Mouse (Mus musculus) spleen, postnatal 0 days (tissue): ENCODE results near the gene Ykt6. TPM values are rescaled to one million over a fixed set of nuclear protein-coding genes. Genes with fewer than 3 reads are reported as not detected.

Source experiments
- polyA plus RNA-seq: library from polyadenylated mRNA; unstranded; fragments of >200 nt; fragmentation: Nextera tagmentation; extraction: Ambion mirVana; gene quantifications from 2 replicates; pipeline ENCODE4 v1.2.1, GENCODE M21; 2015

The Ykt6 gene
- polyA plus RNA-seq, result 22.9 and 24.9 TPM in 2 replicates

DNA sequence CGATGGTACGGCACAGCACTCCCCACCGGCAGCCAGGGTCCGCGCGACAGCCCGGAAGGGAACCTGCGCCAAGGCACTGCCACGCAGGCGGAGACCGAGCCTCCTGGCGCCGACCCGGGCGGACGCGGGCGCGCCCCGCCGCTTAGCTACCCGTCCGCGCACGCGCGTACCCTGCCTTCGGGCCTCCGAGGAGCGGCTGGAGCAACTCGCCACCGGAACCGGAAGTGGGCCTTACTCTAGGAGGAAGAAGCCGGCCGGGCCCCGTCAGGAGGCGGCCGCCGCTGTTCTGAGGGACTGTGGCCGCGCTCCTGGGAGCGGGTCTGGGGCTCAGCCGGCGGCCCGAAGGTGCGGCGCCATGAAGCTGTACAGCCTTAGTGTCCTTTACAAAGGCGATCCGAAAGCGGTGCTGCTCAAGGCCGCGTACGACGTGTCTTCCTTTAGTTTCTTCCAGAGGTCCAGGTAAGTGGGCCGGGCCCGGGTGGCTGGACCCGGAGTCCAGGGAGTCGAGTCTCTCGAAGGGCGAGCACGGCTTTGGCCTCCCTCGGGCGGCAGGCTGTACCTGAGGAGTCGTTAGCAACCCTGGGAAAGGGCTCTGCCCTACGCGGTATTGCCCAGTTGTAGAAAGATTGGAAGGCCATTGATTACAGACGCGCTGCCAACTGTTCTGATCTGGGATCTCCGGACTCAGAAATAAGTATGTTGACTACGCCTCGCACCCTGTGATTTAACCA lies at the start of gene Ykt6:
Ykt6 (plus strand) TSS at position 148 of the 731 bp plus-strand sequence.

GRCm38 (mm10) chr11:5949586-5950352 lies 5.7 kb upstream of the Ykt6 start, which contains the start of gene Gck:
TSS of gene Gck (minus strand) at chr11:5950081.

Other genes starting within 250 kb of the Ykt6 start
- gene Mrps24, start 240.0 kb upstream of the Ykt6 start, polyA plus RNA-seq, result 184 and 187 TPM in 2 replicates
- 10.3 and 13.3 TPM in 2 replicates for gene Urgcp, start 193.3 kb upstream of the Ykt6 start, polyA plus RNA-seq
- gene Dbnl, start 167.2 kb upstream of the Ykt6 start, polyA plus RNA-seq, result 58.9 and 61.8 TPM in 2 replicates
- 0.89 and 1.2 TPM in 2 replicates for gene Pgam2, start 152.0 kb upstream of the Ykt6 start, polyA plus RNA-seq
- gene Polm, start 117.7 kb upstream of the Ykt6 start, polyA plus RNA-seq, result 3.9 and 5.0 TPM in 2 replicates
- 18.8 and 26.0 TPM in 2 replicates for gene Aebp1, start 93.7 kb upstream of the Ykt6 start, polyA plus RNA-seq
- 72.8 and 83.6 TPM in 2 replicates for gene Pold2, start 77.4 kb upstream of the Ykt6 start, polyA plus RNA-seq
- 0.70 and 1.4 TPM in 2 replicates for gene Myl7, start 56.9 kb upstream of the Ykt6 start, polyA plus RNA-seq
- gene Gck, start 5.6 kb upstream of the Ykt6 start, polyA plus RNA-seq, result 0.10 and 0.34 TPM in 2 replicates
- gene Camk2b, start 110.7 kb downstream of the Ykt6 start, polyA plus RNA-seq, result 0.46 and 0.62 TPM in 2 replicates
- 0.24 and 0.40 TPM in 2 replicates for gene A730071L15Rik, start 244.3 kb downstream of the Ykt6 start, polyA plus RNA-seq
- gene Nudcd3, start 244.7 kb downstream of the Ykt6 start, polyA plus RNA-seq, result 15.8 and 18.9 TPM in 2 replicates